Mouse (Mus musculus) kidney, embryonic 14.5 days (tissue): ENCODE results near the gene Zbtb44. TPM values are rescaled to one million over a fixed set of nuclear protein-coding genes. Genes with fewer than 3 reads are reported as not detected.

ENCODE experiments used
- polyA plus RNA-seq: library from polyadenylated mRNA; unstranded; fragments of >200 nt; fragmentation: Nextera tagmentation; extraction: Ambion mirVana; gene quantifications from 2 replicates; pipeline ENCODE4 v1.2.1, GENCODE M21; 2014

Zbtb44 gene
- polyA plus RNA-seq, 1 experiment from 2014 or later = 7.5 TPM

Other genes starting within 250 kb of the Zbtb44 start
- 1.9 and 5.8 TPM in 2 replicates for gene Adamts15, start 108.2 kb upstream of the Zbtb44 start, polyA plus RNA-seq
- 0.35 and 0.40 TPM in 2 replicates for gene Adamts8, start 88.1 kb upstream of the Zbtb44 start, polyA plus RNA-seq
- gene St14, start 101.2 kb downstream of the Zbtb44 start, polyA plus RNA-seq = 15.4 and 28.0 TPM in 2 replicates
- 179 and 315 TPM in 2 replicates for gene Aplp2, start 181.2 kb downstream of the Zbtb44 start, polyA plus RNA-seq
- gene Prdm10, start 249.9 kb downstream of the Zbtb44 start, polyA plus RNA-seq = 5.1 and 7.7 TPM in 2 replicates